Mouse (Mus musculus) intestine, postnatal 0 days (tissue): Measurements from ENCODE around the gene Tmem26. TPM values are rescaled to one million over a fixed set of nuclear protein-coding genes. Genes with fewer than 3 reads are reported as not detected.

Source experiments
- ATAC-seq: fragments of 200-750 bp; cut with Nextera tagmentation; 2 replicates; pipeline ENCODE4 v1.8.0; 2017; ENCODE audit warnings: mild to moderate bottlenecking, moderate TSS enrichment, moderate library complexity
- H3K27ac ChIP-seq: fragments of 300-500 bp; sonication (generic); 2 replicates; pipeline ENCODE4 v1.5.1; 2014; ENCODE audit warnings: mild to moderate bottlenecking, low read depth, low read length, moderate library complexity
- H3K27me3 ChIP-seq: fragments of 300-500 bp; sonication (generic); replicated peaks from 2 replicates; pipeline ENCODE4 v1.6.1; 2014; ENCODE audit warnings: low read length, mixed read lengths; ENCODE audit not compliant: control insufficient read depth, insufficient read depth
- H3K36me3 ChIP-seq: fragments of 300-500 bp; sonication (generic); 2 replicates; pipeline ENCODE4 v1.6.1; 2014; ENCODE audit warnings: mild to moderate bottlenecking, moderate library complexity; ENCODE audit not compliant: control insufficient read depth, insufficient read depth
- H3K4me1 ChIP-seq: fragments of 300-500 bp; sonication (generic); replicated peaks from 2 replicates; pipeline ENCODE4 v1.6.1; 2014; ENCODE audit warnings: antibody characterized with exemption, low read length, mixed read lengths; ENCODE audit not compliant: control insufficient read depth, insufficient read depth
- H3K4me2 ChIP-seq: fragments of 300-500 bp; sonication (generic); replicated peaks from 2 replicates; pipeline ENCODE4 v1.6.1; 2014; ENCODE audit warnings: low read depth, mild to moderate bottlenecking, moderate library complexity
- H3K4me3 ChIP-seq: fragments of 300-500 bp; sonication (generic); 2 replicates; pipeline ENCODE4 v1.5.1; 2014; ENCODE audit warnings: low read depth, low read length
- H3K9ac ChIP-seq: fragments of 300-500 bp; sonication (generic); 2 replicates; pipeline ENCODE4 v1.6.1; 2014; ENCODE audit warnings: mild to moderate bottlenecking, low read depth, low read length
- H3K9me3 ChIP-seq: fragments of 300-500 bp; sonication (generic); 2 replicates; pipeline ENCODE4 v1.6.1; 2016; ENCODE audit warnings: mixed run types; ENCODE audit not compliant: control insufficient read depth
- CTCF ChIP-seq: sonication (generic); IDR thresholded peaks from 2 replicates; pipeline ENCODE4 v1.5.1; 2016; ENCODE audit warnings: low read depth, mild to moderate bottlenecking, control low read depth, antibody characterized with exemption, moderate library complexity
- WGBS: fragments of 180-500 bp; shearing (Covaris S2); extraction: QIAGEN DNeasy Blood & Tissue Kit; methylation state at CpG from one replicate; pipeline ENCODE4 v1.1.7; 2014; 5-methylcytosine and 5-hydroxymethylcytosine counted together
- polyA plus RNA-seq: library from polyadenylated mRNA; unstranded; fragments of >200 nt; fragmentation: Nextera tagmentation; extraction: Ambion mirVana; gene quantifications from 2 replicates; pipeline ENCODE4 v1.2.1, GENCODE M21; 2015

Tmem26 gene
- polyA plus RNA-seq, 1 experiment from 2014 or later, result 4.6 TPM

GRCm38 (mm10) chr10:68695760-68696336, 27.6 kb upstream of the Tmem26 start:
- H3K27me3 ChIP-seq, result no peaks in the 10 kb centered on the region
- H3K9ac ChIP-seq, result no peak overlapping the region
- H3K4me3 ChIP-seq, result no peak overlapping the region
- no peak for TF ChIP-seq CTCF
- H3K4me1 ChIP-seq, result no peaks in the 10 kb centered on the region
- H3K4me2 ChIP-seq, result no peak overlapping the region
- no peaks in the 10 kb centered on the region for H3K9me3 ChIP-seq
- H3K36me3 ChIP-seq, result no peaks in the 10 kb centered on the region
- no peak overlapping the region for H3K27ac ChIP-seq
- ATAC-seq, result no peak

DNA sequence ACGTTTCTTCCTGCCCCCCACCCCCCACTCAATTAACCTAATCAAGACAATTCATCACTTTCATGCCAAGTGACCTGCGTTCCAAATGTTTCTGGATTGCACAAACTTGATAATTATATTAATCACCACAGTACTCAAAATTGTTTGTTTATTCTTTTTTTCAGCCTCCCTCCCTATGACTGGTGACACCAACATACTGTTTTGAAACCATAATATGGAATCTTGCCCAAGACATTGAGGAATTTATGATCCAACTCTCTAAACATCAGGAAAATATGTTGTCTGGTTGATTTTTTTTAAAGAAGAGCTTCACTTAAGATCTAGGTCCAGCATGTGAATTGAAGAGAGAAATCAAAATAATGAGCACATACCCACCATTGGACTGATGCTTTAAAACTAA, 19.2 kb upstream of the Tmem26 start:
- WGBS, result 61% methylated on average over 2 of the region's 2 CpGs

GRCm38 (mm10) chr10:68705471-68706036, 17.9 kb upstream of the Tmem26 start:
- Histone ChIP-seq H3K4me1 (no peaks in the 10 kb centered on the region), H3K9me3 (no peaks in the 10 kb centered on the region), H3K9ac (no peak overlapping the region), H3K27me3 (no peaks in the 10 kb centered on the region), H3K4me2 (no peak overlapping the region), H3K27ac (no peak overlapping the region), H3K4me3 (no peak overlapping the region), H3K36me3 (no peaks in the 10 kb centered on the region)
- 80% methylated on average over 4 of the region's 4 CpGs for WGBS
- no peak for ATAC-seq
- TF ChIP-seq CTCF, result no peak

More for the DNA sequence above, 19.2 kb upstream of the Tmem26 start:
- H3K4me1 ChIP-seq, result no peaks in the 10 kb centered on the region
- no peak overlapping the region for H3K4me2 ChIP-seq
- H3K4me3 ChIP-seq, result no peak overlapping the region
- H3K9me3 ChIP-seq, result no peaks in the 10 kb centered on the region
- H3K36me3 ChIP-seq, result no peaks in the 10 kb centered on the region
- TF ChIP-seq CTCF, result no peak
- H3K27me3 ChIP-seq, result no peaks in the 10 kb centered on the region
- no peak overlapping the region for H3K9ac ChIP-seq
- H3K27ac ChIP-seq, result no peak overlapping the region
- no peak for ATAC-seq

DNA sequence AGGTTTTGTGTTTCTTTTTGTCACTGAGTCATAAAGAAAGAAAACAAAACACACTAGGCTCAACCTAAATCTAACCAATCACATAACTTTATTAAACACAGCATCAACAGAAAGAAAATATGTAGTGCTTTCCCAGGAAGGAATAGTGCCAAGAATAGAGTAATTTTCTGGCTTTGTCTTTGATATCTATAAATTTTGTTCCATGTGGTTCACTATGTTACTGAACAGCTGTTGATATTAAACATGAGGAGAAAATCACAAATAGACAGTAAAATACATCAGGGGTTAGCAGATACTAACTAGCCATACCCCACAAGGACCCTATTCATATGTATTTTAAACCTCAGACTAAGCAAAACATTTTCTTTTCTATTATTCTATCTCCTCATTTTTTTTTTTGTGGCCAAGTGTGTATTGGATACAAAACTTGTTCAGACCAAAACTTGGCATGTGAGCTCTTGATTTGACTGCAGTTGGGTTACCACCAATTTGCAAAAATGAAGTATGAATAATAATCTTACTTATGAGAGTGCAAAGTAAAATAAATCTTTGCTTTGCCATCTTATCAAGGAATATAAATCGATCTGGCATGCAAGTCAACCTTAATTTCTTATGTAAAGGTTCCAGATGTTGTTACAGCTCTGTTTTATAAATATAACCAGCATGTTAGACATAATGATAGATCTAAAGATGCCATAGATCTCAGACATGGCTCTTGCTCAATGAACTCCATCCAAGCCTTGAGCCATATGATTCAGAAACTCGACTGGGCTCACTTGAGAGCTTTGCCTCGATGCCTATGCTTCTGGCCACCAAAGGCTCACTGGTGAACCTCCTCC, 16.2 kb upstream of the Tmem26 start:
- WGBS, result 63% methylated on average over 3 of the region's 3 CpGs
- no peak overlapping the region for H3K4me3 ChIP-seq
- H3K36me3 ChIP-seq, result no peaks in the 10 kb centered on the region
- H3K4me1 ChIP-seq, result no peaks in the 10 kb centered on the region
- no peak overlapping the region for H3K4me2 ChIP-seq
- no peak overlapping the region for H3K27ac ChIP-seq
- ATAC-seq, result no peak
- no peak for TF ChIP-seq CTCF
- H3K27me3 ChIP-seq, result no peaks in the 10 kb centered on the region
- no peaks in the 10 kb centered on the region for H3K9me3 ChIP-seq
- H3K9ac ChIP-seq, result no peak overlapping the region

GRCm38 (mm10) chr10:68712926-68713325, 10.5 kb upstream of the Tmem26 start:
- WGBS, result 67% methylated on average over 2 of the region's 2 CpGs
- ATAC-seq, result no peak
- Histone ChIP-seq H3K9me3 (no peaks in the 10 kb centered on the region), H3K4me3 (no peak overlapping the region), H3K27ac (no peak overlapping the region), H3K4me1 (no peaks in the 10 kb centered on the region), H3K4me2 (no peak overlapping the region), H3K9ac (no peak overlapping the region), H3K36me3 (no peaks in the 10 kb centered on the region), H3K27me3 (no peaks in the 10 kb centered on the region)
- no peak for TF ChIP-seq CTCF

- Histone ChIP-seq H3K9ac (no peak overlapping the region), H3K4me3 (no peak overlapping the region), H3K4me1 (no peaks in the 10 kb centered on the region), H3K27me3 (no peaks in the 10 kb centered on the region), H3K36me3 (no peaks in the 10 kb centered on the region), H3K9me3 (no peaks in the 10 kb centered on the region), H3K27ac (no peak overlapping the region), H3K4me2 (no peak overlapping the region)
- TF ChIP-seq CTCF, result no peak
- WGBS, result 83% methylated on average over 3 of the region's 3 CpGs
- no peak for ATAC-seq
These were observed 9.1 kb upstream of the Tmem26 start for GRCm38 (mm10) chr10:68714302-68714701.
